Mouse (Mus musculus) E14TG2a.4 (cell line): ENCODE measurements at regions not wholly inside any gene's neighbourhood (a gene's known extent, or its start where the extent isn't known, plus 50 kb on each side); places are given as distances from the start of the nearest gene placed in this dataset.
A peak's percentile ranks its signal among the peaks of the same experiment; 100 is the strongest.

ENCODE experiments used
- H3K27me3 ChIP-seq: 2 replicates; pipeline ENCODE4 v1.6.1; 2014; ENCODE audit warnings: low read length, control low read depth; ENCODE audit not compliant: insufficient read depth
- H3K36me3 ChIP-seq: 2 replicates; pipeline ENCODE4 v1.6.1; 2014; ENCODE audit warnings: low read length, control low read depth; ENCODE audit not compliant: insufficient read depth
- H3K4me1 ChIP-seq: replicated peaks from 2 replicates; pipeline ENCODE4 v1.6.1; 2014; ENCODE audit warnings: low read depth, low read length, control low read depth
- H3K4me3 ChIP-seq: replicated peaks from 2 replicates; pipeline ENCODE4 v1.5.1; 2014; ENCODE audit warnings: mild to moderate bottlenecking, low read length
- H3K9me3 ChIP-seq: 2 replicates; pipeline ENCODE4 v1.6.1; 2014; ENCODE audit warnings: low read length, control low read depth
- CTCF ChIP-seq: conservative IDR thresholded peaks from 2 replicates; pipeline ENCODE4 v1.5.1; 2014; ENCODE audit warnings: low read length
- NANOG ChIP-seq: IDR thresholded peaks from 2 replicates; pipeline ENCODE4 v1.6.1; 2014; ENCODE audit warnings: borderline replicate concordance, low read length, mixed read lengths
- POU5F1 ChIP-seq: IDR thresholded peaks from 2 replicates; pipeline ENCODE4 v1.6.1; 2014; ENCODE audit warnings: low read length, borderline replicate concordance

- Histone ChIP-seq H3K27me3 (no peaks in the 10 kb centered on the region), H3K4me3 (no peak overlapping the region), H3K9me3 (no peaks in the 10 kb centered on the region), H3K36me3 (no peaks in the 10 kb centered on the region), H3K4me1 (no peaks in the 10 kb centered on the region)
- no peak for TF ChIP-seq CTCF
- no peak for TF ChIP-seq POU5F1
- no peak for TF ChIP-seq NANOG
These were observed 961.7 kb upstream of the Slc39a10 start for GRCm38 (mm10) chr1:47854372-47854771.

GRCm38 (mm10) chr1:47853911-47854310, 961.3 kb upstream of the Slc39a10 start:
- H3K4me1 ChIP-seq: no peaks in the 10 kb centered on the region
- no peaks in the 10 kb centered on the region for H3K36me3 ChIP-seq
- H3K27me3 ChIP-seq: no peaks in the 10 kb centered on the region
- TF ChIP-seq NANOG (no peak), POU5F1 (no peak), CTCF (no peak)
- no peak overlapping the region for H3K4me3 ChIP-seq
- no peaks in the 10 kb centered on the region for H3K9me3 ChIP-seq

- Histone ChIP-seq H3K4me1 (peaks cover 3% of the 10 kb centered on the region; the same call in 1 of the 2 replicates), H3K9me3 (peaks cover 22% of the 10 kb centered on the region), H3K36me3 (peaks cover 2% of the 10 kb centered on the region; the same call in 1 of the 2 replicates), H3K4me3 (no peak overlapping the region), H3K27me3 (no peaks in the 10 kb centered on the region)
- TF ChIP-seq CTCF (no peak), POU5F1 (no peak), NANOG (no peak)
These were observed 948.2 kb upstream of the Slc39a10 start for GRCm38 (mm10) chr1:47840811-47841210.

DNA sequence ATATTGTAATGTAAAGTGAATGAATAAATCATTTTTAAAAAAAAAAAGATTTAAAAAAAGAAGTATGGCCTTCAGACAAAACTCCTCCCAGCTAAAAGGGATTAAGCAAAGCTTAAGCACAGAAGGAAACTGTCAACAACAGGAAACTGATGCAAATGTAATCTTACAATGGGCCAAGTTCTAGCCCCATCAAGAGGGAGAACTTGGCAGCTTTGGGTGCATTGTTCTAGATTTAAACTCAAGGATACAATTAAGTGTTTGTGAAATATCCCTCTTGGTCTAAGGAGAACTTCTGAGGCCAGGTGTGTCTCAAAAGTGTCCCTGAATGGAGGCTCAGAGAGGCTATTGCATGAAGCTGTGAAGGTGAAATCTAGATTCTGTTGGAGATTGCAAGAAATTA, 941.4 kb upstream of the Slc39a10 start:
- H3K36me3 ChIP-seq: no peaks in the 10 kb centered on the region
- H3K4me1 ChIP-seq: peaks cover 15% of the 10 kb centered on the region
- H3K9me3 ChIP-seq: no peaks in the 10 kb centered on the region
- no peak overlapping the region for H3K4me3 ChIP-seq
- no peaks in the 10 kb centered on the region for H3K27me3 ChIP-seq
- TF ChIP-seq CTCF: no peak
- peak; percentile 94 for TF ChIP-seq NANOG
- TF ChIP-seq POU5F1: no peak

GRCm38 (mm10) chr1:47827206-47827605, 934.6 kb upstream of the Slc39a10 start:
- peaks cover 14% of the 10 kb centered on the region for H3K4me1 ChIP-seq
- TF ChIP-seq NANOG (peak; percentile 24; the same call in 1 of the 2 replicates), CTCF (no peak), POU5F1 (no peak)
- no peaks in the 10 kb centered on the region for H3K27me3 ChIP-seq
- H3K9me3 ChIP-seq: no peaks in the 10 kb centered on the region; the same call in 1 of the 2 replicates
- no peaks in the 10 kb centered on the region for H3K36me3 ChIP-seq
- H3K4me3 ChIP-seq: no peak overlapping the region

DNA sequence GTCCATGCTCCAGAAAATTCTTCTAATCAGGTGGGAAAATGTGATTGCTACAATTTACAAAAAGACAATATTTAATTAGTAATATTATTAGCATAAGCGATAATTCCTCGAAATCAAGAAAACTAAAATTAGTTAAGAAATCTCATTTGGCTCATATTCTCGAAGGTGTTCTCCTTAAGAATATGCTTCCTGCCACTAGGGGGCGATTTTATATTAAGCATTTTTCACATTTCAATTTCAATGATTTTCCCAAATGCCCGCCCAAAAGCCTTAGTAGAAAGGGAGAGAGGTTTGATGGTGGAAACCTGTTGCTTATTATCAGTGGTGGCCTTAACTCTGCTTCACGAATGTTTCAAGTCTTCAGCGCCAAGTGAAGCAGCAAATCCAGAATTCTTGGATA, 916.9 kb upstream of the Slc39a10 start:
- TF ChIP-seq CTCF (peak; percentile 37), NANOG (no peak), POU5F1 (no peak)
- Histone ChIP-seq H3K36me3 (no peaks in the 10 kb centered on the region), H3K4me1 (no peaks in the 10 kb centered on the region), H3K4me3 (no peak overlapping the region), H3K9me3 (0 out of 2 replicates have a peak, but pooled peaks cover 4% of the 10 kb centered on the region), H3K27me3 (no peaks in the 10 kb centered on the region)

- Histone ChIP-seq H3K4me1 (no peaks in the 10 kb centered on the region), H3K36me3 (no peaks in the 10 kb centered on the region), H3K4me3 (no peak overlapping the region), H3K27me3 (no peaks in the 10 kb centered on the region), H3K9me3 (peaks cover 28% of the 10 kb centered on the region)
- TF ChIP-seq NANOG (no peak), POU5F1 (no peak), CTCF (no peak)
These were observed 902.1 kb upstream of the Slc39a10 start for GRCm38 (mm10) chr1:47794763-47795162.
